Mouse (Mus musculus) liver, adult 2 months (tissue): ENCODE data around the gene Rac3.
A peak's percentile ranks its signal among the peaks of the same experiment; 100 is the strongest.

Source experiments
- CTCF ChIP-seq: fragments of 200-500 bp; IDR thresholded peaks from 2 replicates; pipeline ENCODE4 v1.5.1; 2011; ENCODE audit warnings: low read depth, low read length, control low read depth
- POLR2A ChIP-seq: fragments of 200-500 bp; IDR thresholded peaks from 2 replicates; pipeline ENCODE4 v1.6.1; 2011; ENCODE audit warnings: low read length, control low read depth; ENCODE audit not compliant: insufficient read depth; ENCODE audit errors: extremely low read depth

GRCm38 (mm10) chr11:120686650-120687272, 34.5 kb upstream of the Rac3 start:
- TF ChIP-seq CTCF: no peak
- 0 out of 2 replicates have a peak, but pooled peaks have one; percentile 15 for TF ChIP-seq POLR2A
